ENCODE assay signal across 11 mouse cellular contexts in genomic region chr8:61325014-61325715, GRCm38 (mm10).
DNase-seq lines count a peak whose midpoint lies in the region; ATAC-seq and TF ChIP-seq lines count a peak whose summit lies in the region.
"Had no signal": no experiment of that assay in that cellular context is flagged by ENCODE, and none has a peak within 500 bp of the region (broad histone marks: within the 10 kb centered on the region; RNA-seq: fewer than 3 reads in every experiment).

No protein-coding gene starts in this region.

- peak; percentile 9 for DNase-seq in left cerebral cortex, postnatal 4 days
- no peak for DNase-seq in left cerebral cortex, postnatal 14 days (ENCODE audit: low spot score in 2 of 2)
- DNase-seq in hindbrain, embryonic 11.5 days (ENCODE audit: low spot score) = peak; percentile 19
- DNase-seq in midbrain, embryonic 14.5 days = peak; percentile 59
- DNase-seq in thymus, postnatal 36 days = no peak
- DNase-seq in adipocyte (ENCODE audit: low spot score) = no peak
- DNase-seq in liver, postnatal 0 days = no peak
- DNase-seq: liver, embryonic 13.5 days had no signal

- no peak overlapping the region for H3K4me2 ChIP-seq in hindbrain, embryonic 11.5 days (replicated peaks; ENCODE audit: low read depth, low read length)
- H3K4me2 ChIP-seq in midbrain, embryonic 14.5 days (ENCODE audit: low read length) = peak overlapping the region; percentile 23; the same call in 1 of the 2 replicates
- H3K4me2 ChIP-seq in liver, postnatal 0 days (ENCODE audit: low read depth, low read length) = no peak overlapping the region
- H3K4me2 ChIP-seq: liver, embryonic 13.5 days had no signal

- no peaks in the 10 kb centered on the region for H3K9me3 ChIP-seq in hindbrain, embryonic 11.5 days (ENCODE audit: control insufficient read depth, low read length)
- no peaks in the 10 kb centered on the region for H3K9me3 ChIP-seq in midbrain, embryonic 14.5 days (ENCODE audit: control insufficient read depth, low read length)
- no peaks in the 10 kb centered on the region for H3K9me3 ChIP-seq in liver, postnatal 0 days (ENCODE audit: low read length)
- H3K9me3 ChIP-seq: liver, embryonic 13.5 days had no signal

- WGBS in hindbrain, embryonic 11.5 days = 49% methylated on average over 16 of the region's 16 CpGs
- 12% methylated on average over 16 of the region's 16 CpGs for WGBS in midbrain, embryonic 14.5 days
- WGBS in liver, postnatal 0 days (ENCODE audit: insufficient replicate concordance) = 80% methylated on average over 16 of the region's 16 CpGs

- peak overlapping the region; percentile 24; the same call in 1 of the 2 replicates for H3K27ac ChIP-seq in hindbrain, embryonic 11.5 days (ENCODE audit: low read depth, low read length)
- H3K27ac ChIP-seq in midbrain, embryonic 14.5 days (replicated peaks; ENCODE audit: low read depth, low read length) = 0 out of 2 replicates have a peak overlapping the region, but pooled peaks have one; percentile 3
- no peak overlapping the region for H3K27ac ChIP-seq in liver, postnatal 0 days (ENCODE audit: low read depth)
- H3K27ac ChIP-seq: liver, embryonic 13.5 days had no signal

- intact Hi-C loops in left cerebral cortex, postnatal 4 days (cut with DNase I) = no loop called here
- intact Hi-C loops in left cerebral cortex, postnatal 14 days (cut with DNase I) = no loop called here

- no peak overlapping the region for H3K9ac ChIP-seq in hindbrain, embryonic 11.5 days (ENCODE audit: low read depth, low read length)
- no peak overlapping the region for H3K9ac ChIP-seq in midbrain, embryonic 14.5 days (replicated peaks; ENCODE audit: low read length)
- no peak overlapping the region for H3K9ac ChIP-seq in liver, postnatal 0 days (replicated peaks)
- H3K9ac ChIP-seq: liver, embryonic 13.5 days had no signal

- H3K27me3 ChIP-seq in hindbrain, embryonic 11.5 days (ENCODE audit: control insufficient read depth, insufficient read depth, low read length) = no peaks in the 10 kb centered on the region
- no peaks in the 10 kb centered on the region for H3K27me3 ChIP-seq in midbrain, embryonic 14.5 days (ENCODE audit: control insufficient read depth, insufficient read depth, low read length)
- no peaks in the 10 kb centered on the region for H3K27me3 ChIP-seq in liver, postnatal 0 days (ENCODE audit: insufficient read depth, low read length)
- H3K27me3 ChIP-seq: liver, embryonic 13.5 days had no signal

- TF ChIP-seq CTCF in liver, postnatal 0 days (IDR thresholded peaks at IDR 0.05; ENCODE audit: low read depth) = no peak

- no peaks in the 10 kb centered on the region for H3K36me3 ChIP-seq in hindbrain, embryonic 11.5 days (ENCODE audit: control insufficient read depth, insufficient read depth, low read length)
- peaks cover 5% of the 10 kb centered on the region; the same call in 1 of the 2 replicates for H3K36me3 ChIP-seq in midbrain, embryonic 14.5 days (ENCODE audit: control insufficient read depth, insufficient read depth, low read length)
- H3K36me3 ChIP-seq in liver, postnatal 0 days (replicated peaks; ENCODE audit: insufficient read depth, low read length) = no peaks in the 10 kb centered on the region; the same call in 1 of the 2 replicates
- H3K36me3 ChIP-seq: liver, embryonic 13.5 days had no signal

- peaks cover 3% of the 10 kb centered on the region for H3K4me1 ChIP-seq in hindbrain, embryonic 11.5 days (replicated peaks; ENCODE audit: control insufficient read depth, insufficient read depth, low read length)
- H3K4me1 ChIP-seq in midbrain, embryonic 14.5 days (ENCODE audit: control insufficient read depth, insufficient read depth, low read length) = peaks cover 20% of the 10 kb centered on the region
- H3K4me1 ChIP-seq in liver, postnatal 0 days (ENCODE audit: insufficient read depth) = no peaks in the 10 kb centered on the region
- H3K4me1 ChIP-seq: liver, embryonic 13.5 days had no signal

- TF ChIP-seq EP300 in liver, postnatal 0 days (IDR thresholded peaks at IDR 0.05; ENCODE audit: low read depth) = no peak

- no peak overlapping the region for H3K4me3 ChIP-seq in hindbrain, embryonic 11.5 days (ENCODE audit: low read depth, low read length)
- no peak overlapping the region for H3K4me3 ChIP-seq in midbrain, embryonic 14.5 days (replicated peaks; ENCODE audit: low read depth, low read length)
- H3K4me3 ChIP-seq in liver, postnatal 0 days (ENCODE audit: low read depth, low read length) = no peak overlapping the region
- H3K4me3 ChIP-seq: liver, embryonic 13.5 days; myocyte had no signal

- peak; percentile 83 for ATAC-seq in hindbrain, embryonic 11.5 days (ENCODE audit: low FRiP score)
- ATAC-seq in midbrain, embryonic 14.5 days (ENCODE audit: low FRiP score, low TSS enrichment) = peak; percentile 66
- ATAC-seq in inflammation-experienced regulatory T-cells, adult 6 months = no peak
- ATAC-seq in liver, postnatal 0 days = no peak
- ATAC-seq: intestine, embryonic 16.5 days had no signal

Comparison
In these comparisons a context has a peak if more than half of its experiments do, and no peak if none do; other contexts are left out.
1. DNase-seq: peak in left cerebral cortex, postnatal 4 days (single experiment), hindbrain, embryonic 11.5 days (single experiment) and midbrain, embryonic 14.5 days (single experiment); none in left cerebral cortex, postnatal 14 days (0 of 2), thymus, postnatal 36 days (0 of 2), adipocyte (single experiment) and liver, postnatal 0 days (single experiment).
2. ATAC-seq: peak in hindbrain, embryonic 11.5 days (single experiment) and midbrain, embryonic 14.5 days (single experiment); none in inflammation-experienced regulatory T-cells, adult 6 months (single experiment) and liver, postnatal 0 days (single experiment).